Mouse (Mus musculus) hindbrain, embryonic 16.5 days (tissue): ENCODE results near the gene Vmn1r55. TPM values are rescaled to one million over a fixed set of nuclear protein-coding genes. Genes with fewer than 3 reads are reported as not detected.

Experiments
- microRNA-seq: library from miRNA; unstranded; fragments of <30 nt; microRNA quantifications from one replicate; pipeline ENCODE4, GENCODE M21; 2017
- polyA plus RNA-seq: library from polyadenylated mRNA; unstranded; fragments of >200 nt; fragmentation: Nextera tagmentation; extraction: Ambion mirVana; gene quantifications from 2 replicates; pipeline ENCODE4 v1.2.1, GENCODE M21; 2015

The Vmn1r55 gene
- polyA plus RNA-seq, 1 experiment from 2014 or later = not detected

Small RNA genes within 50 kb of the gene (microRNA-seq; reads per million reads assigned to microRNA genes)
- not detected for gene Gm26217

Other genes with a start within 250 kb of the Vmn1r55 start
- gene Gm36210, start 243.2 kb downstream of the Vmn1r55 start, polyA plus RNA-seq = 0.48 and 0.52 TPM in 2 replicates
- gene Zfp628, start 234.5 kb downstream of the Vmn1r55 start, polyA plus RNA-seq = 3.2 and 4.2 TPM in 2 replicates
- 35.2 and 39.3 TPM in 2 replicates for gene Nat14, start 227.6 kb downstream of the Vmn1r55 start, polyA plus RNA-seq
- 1.1 and 2.4 TPM in 2 replicates for gene Ssc5d, start 223.9 kb downstream of the Vmn1r55 start, polyA plus RNA-seq
- 0.14 TPM in 1 of 2 replicates, not detected in the other for gene Sbk2, start 185.3 kb downstream of the Vmn1r55 start, polyA plus RNA-seq
- 0.70 and 0.71 TPM in 2 replicates for gene Sbk3, start 178.5 kb downstream of the Vmn1r55 start, polyA plus RNA-seq
- 49.2 and 53.5 TPM in 2 replicates for gene Zfp579, start 153.5 kb downstream of the Vmn1r55 start, polyA plus RNA-seq
- gene Zfp524, start 135.3 kb downstream of the Vmn1r55 start, polyA plus RNA-seq = 8.0 and 9.3 TPM in 2 replicates
- gene Fiz1, start 135.0 kb downstream of the Vmn1r55 start, polyA plus RNA-seq = 28.8 and 34.4 TPM in 2 replicates
- 0.18 and 1.2 TPM in 2 replicates for gene Gm44973, start 134.2 kb downstream of the Vmn1r55 start, polyA plus RNA-seq
- gene Zfp865, start 129.3 kb downstream of the Vmn1r55 start, polyA plus RNA-seq = 5.8 and 6.9 TPM in 2 replicates
- gene Ccdc106, start 129.1 kb downstream of the Vmn1r55 start, polyA plus RNA-seq = 67.3 and 74.5 TPM in 2 replicates
- not detected in 2 replicates for gene 4632433K11Rik, start 115.6 kb downstream of the Vmn1r55 start, polyA plus RNA-seq
- 9.7 and 10.2 TPM in 2 replicates for gene Zfp784, start 111.2 kb downstream of the Vmn1r55 start, polyA plus RNA-seq
- gene Zfp580, start 98.1 kb downstream of the Vmn1r55 start, polyA plus RNA-seq = 103 and 108 TPM in 2 replicates
- 91.8 and 103 TPM in 2 replicates for gene U2af2, start 87.5 kb downstream of the Vmn1r55 start, polyA plus RNA-seq
- 115 and 124 TPM in 2 replicates for gene Epn1, start 69.4 kb downstream of the Vmn1r55 start, polyA plus RNA-seq
- not detected in 2 replicates for gene Rfpl4, start 32.7 kb downstream of the Vmn1r55 start, polyA plus RNA-seq
- gene Rasl2-9, start 23.7 kb downstream of the Vmn1r55 start, polyA plus RNA-seq = 0.67 and 0.95 TPM in 2 replicates
- not detected in 2 replicates for gene Vmn1r56, start 47.1 kb upstream of the Vmn1r55 start, polyA plus RNA-seq
- not detected in 2 replicates for gene Vmn1r57, start 68.8 kb upstream of the Vmn1r55 start, polyA plus RNA-seq
- gene Gm5065, start 200.9 kb upstream of the Vmn1r55 start, polyA plus RNA-seq = not detected in 2 replicates
- not detected in 2 replicates for gene Nlrp2, start 201.4 kb upstream of the Vmn1r55 start, polyA plus RNA-seq